Mouse (Mus musculus) A20 (cell line): Measurements from ENCODE around the gene Myo1f.

Experiments used
- DNase-seq: peaks from one replicate; pipeline ENCODE4 v3.0.0-alpha.2; 2011; ENCODE audit warnings: low read depth, low spot score

The Myo1f gene

DNA sequence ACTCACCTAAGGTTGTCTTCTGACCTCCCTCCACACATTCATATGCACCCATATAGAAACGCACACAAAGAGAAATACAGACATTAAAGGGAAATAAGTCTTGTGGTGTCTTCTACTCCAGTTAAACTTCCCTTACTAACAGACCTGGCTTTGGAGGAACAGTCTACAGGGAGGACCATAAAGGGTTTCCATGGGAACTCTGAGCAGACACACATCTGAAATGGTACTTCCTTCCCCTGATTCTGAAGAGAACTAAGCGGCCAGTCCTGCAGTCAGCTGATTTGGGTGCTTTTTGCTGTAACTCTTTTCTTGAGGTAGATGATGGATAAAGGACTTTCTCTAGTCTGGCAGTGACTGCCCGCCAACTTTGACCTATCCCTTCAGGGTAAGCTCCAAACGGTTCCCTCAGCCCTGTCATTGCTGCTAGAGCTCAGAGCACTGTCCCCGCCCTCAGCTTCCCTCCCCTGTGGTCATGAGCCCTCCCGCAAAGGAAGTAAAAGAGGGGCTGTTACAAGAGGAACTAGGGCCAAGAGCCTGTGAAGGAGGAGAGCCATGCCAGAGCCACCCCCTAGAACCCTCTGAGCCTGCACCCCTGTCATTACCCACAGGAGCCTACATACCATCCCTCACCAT, at the start of gene Myo1f:
TSS of gene Myo1f (plus strand) at position 485 of the 633 bp plus-strand sequence.
- peak; percentile 57 for DNase-seq

DNA sequence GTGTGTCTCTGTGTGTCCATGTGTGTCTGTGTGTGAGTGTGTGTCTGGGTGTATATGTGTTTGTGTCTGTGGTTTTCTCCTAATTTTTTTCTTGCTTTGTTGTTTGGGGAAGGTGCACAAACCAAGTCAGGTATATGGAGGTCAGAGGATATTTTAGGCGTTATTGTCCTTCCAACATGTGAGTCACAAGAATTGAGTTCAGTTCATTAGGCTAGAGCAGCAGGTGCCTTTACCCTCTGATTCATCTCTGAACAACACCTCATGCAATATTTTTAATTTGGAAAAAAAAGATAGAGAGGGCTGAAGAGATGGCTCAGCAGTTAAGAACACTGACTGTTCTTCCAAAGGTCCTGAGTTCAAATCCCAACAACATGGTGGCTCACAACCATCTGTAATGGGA, 47.1 kb upstream of the Myo1f start:
- no peak for DNase-seq

DNA sequence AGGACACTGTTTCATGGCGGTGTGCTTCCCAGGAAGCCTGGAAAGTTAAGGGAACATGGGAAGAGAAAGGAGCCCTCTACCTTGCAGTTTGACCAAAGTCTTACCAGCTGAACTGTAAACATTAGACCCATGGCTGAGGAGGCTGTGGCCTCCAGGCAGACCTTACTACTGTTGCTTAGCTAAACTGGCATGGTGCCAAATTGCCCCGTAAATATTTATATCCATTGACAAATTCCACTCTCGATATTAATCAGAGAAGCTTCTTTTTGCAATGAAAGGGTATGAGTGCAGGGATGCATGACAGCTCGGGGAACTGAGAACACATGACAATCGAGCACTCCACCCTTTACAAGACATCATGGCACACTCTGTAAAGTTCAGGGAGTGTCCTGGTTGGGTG, 45.3 kb upstream of the Myo1f start:
- no peak for DNase-seq

DNA sequence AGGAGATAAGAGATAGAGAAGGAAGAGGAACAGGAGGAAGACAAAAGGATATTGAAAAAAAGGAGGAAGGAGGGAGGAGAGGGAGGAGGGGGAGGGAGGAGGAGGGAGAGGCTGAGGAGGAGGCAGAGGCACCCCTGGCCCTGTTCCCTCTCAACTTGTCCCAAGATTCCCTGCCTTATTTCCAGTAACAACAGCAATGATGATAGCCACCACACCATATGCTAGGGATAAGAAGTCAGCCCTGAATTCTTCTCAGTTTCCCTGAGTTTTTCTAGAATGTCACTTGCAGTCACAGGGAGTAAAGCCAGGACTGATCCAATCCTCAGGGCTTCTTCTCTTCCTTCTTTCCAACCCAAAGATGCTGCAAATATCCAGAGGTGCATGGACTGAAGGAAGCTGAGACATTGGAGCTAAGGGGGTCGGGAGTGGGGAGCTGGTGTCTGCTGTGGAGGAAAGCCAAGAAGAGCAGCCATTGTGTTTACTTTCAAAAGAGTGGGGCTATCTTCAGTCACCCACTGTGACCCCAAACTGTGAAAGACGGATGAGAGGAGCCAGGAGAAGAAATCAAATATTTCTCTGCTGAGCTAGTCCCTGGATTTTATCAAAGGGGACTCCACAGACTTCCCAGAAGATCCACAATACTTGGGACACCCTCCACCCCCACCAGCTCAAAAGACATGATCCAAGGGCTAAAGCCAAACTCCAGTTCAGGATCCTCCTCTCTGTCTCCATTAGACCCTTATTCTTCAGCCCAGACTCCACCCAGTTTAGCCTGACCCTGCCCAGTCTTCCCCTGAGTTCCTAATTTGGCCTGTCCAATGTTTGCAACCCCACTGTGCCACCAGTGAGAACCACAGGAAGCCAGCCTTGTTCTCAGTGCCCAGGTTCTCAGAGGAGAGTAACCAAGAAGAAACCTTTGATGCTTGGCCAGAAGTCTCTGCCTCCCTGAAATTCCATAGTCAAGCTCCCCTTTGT, 42.8 kb upstream of the Myo1f start:
- DNase-seq = no peak

DNA sequence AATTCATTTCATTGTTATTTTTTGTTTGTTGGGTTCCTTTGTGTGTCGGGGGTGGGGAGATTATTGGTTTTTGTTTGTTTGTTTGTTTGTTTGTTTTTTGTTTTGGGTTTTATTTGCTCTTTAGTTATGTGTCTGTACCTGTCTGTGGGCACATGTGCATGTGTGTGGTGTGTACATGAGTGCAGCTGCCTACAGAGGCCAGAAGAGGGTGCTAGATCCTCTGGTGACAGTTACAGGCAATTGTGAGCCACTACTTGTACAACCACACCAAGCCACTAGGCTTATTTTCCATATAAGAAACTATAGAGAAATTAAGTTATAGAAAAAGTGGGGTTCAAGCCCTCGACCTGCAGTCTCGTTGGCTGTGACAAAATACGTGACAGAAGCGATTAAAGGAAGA, 41.6 kb upstream of the Myo1f start:
- peak; percentile 55 for DNase-seq

DNA sequence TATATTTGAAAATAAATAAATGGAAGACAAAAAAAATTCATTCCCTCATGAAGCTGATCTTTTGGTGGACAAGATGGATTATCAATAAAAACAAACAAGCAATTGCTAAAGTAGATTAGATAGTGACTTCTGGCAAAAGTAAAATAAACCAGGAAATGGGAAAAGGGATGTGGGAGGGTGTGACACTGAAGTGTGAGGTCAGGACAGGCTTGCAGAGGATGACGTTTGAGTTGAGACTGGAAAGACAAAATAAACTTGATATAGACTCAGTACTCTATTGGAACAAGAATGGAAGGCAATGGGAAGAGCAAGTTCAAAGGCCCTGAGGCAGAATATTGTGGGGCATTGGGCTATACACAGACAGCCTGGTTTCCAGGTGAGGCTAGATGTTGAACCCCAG, 35.1 kb upstream of the Myo1f start:
- DNase-seq = no peak

DNA sequence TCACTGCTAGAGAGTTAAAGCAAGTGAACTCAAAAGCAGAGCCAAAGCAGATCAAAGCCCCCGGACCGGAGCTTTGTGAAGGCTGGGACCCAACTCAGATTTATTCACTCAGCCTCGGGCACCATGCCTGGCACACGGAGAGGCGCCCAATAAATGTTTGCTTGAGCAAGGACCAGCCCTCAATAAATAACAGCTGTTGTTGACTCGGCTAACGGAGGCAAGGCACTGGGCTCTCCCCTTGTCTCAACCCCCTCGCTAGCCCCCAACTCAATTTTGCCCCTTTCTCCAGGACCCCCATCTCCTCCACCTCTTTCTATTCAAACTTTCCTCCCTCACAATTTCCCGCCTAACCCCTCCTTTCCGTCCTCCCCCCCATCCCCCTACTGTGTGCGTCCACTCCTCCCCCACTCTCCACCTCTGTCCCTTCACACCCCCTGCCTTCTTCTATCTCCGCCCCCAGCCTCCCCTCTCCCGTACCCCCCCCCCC, 32.0 kb upstream of the Myo1f start:
- DNase-seq = no peak

DNA sequence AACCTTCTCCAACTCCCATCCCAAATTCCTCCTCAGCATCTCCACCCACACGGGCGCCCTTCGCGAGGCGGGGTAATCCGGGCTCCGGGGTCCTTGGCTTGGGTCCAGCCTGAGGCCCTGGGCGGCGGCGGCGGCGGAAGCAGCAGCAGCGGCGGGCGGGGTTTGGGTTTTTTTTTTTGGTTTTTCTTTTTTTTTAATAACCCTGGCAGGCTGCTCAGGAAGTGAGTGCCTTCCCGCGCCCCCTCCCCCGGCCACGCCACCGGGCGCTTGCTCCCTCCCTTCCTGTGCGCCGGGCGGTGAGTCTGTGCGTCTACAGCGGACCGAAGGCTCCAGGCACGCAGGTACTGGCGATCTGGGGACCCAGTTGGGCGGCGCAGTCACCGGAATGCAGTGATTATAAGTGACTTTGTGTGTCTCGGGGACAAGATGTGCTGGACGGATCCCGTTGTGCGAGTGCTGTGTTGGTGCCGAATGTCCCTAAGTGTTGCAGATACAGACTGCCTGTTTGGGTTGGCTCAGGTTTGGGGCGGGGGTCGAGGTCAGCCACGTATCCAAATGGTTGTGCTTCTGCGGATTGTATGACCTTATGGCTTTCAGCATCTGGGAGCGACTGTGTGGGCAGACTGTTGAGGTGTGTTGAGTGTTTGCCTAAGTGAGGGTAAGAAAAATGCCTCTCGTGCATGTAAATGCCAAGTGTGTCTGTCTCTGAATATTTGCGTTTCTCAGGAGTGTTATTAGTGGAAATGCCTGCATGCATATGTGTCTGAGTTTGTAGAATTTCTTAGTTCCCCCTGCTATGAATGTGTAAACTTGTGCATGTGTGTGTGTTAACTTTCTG, 31.4 kb upstream of the Myo1f start, which contains the start of gene Adamts10:
TSS of gene Adamts10 (plus strand) at position 287 of the 838 bp plus-strand sequence.
- peak; percentile 84 for DNase-seq

DNA sequence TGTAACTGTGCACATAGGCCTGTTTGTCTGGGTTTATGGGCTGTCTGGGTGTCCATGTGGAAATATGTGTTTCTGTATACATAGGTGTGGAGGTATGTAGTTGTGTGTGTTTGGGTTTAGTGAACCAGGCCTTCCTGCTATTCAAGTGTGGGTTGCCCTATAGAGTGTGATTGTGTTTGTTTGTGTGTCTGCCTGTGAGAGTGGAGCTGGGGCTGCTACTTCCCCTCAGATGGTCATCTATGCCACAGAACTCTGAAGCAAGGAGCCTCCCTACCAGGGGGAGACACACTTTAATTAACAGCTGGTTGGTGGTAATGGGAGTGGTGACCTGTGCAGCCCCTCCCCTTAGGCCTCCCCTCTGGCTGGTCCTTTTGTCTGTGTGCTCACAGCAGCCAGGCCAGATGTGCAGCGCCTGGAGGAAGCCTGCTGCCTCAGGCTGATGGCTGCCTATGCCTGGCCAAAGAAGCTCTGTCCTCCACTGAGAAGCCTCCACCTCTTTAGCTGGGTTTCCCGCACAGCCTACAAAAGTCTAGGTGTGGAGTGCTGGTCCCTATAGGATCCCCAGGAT, 30.6 kb upstream of the Myo1f start:
- DNase-seq = peak; percentile 63

DNA sequence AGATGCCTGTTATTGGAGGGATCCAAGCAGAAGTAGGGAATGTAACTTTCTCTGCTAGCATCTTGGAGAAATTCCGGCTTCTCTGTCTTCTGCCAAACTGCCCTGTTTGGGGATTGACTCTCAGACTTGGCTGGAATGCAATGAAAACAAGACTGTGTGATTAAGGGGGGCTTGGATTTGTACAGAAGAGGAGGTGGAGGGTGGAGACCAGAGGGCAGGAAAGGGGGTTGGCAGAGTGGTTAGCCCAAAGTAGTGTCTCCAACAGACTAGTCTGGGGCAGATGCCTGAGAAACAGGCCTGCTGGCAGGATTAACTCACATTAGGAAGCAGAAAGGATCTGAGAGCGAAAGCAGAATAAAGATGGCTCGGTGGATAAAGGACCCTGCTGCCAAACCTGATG, 29.0 kb upstream of the Myo1f start:
- DNase-seq = no peak

DNA sequence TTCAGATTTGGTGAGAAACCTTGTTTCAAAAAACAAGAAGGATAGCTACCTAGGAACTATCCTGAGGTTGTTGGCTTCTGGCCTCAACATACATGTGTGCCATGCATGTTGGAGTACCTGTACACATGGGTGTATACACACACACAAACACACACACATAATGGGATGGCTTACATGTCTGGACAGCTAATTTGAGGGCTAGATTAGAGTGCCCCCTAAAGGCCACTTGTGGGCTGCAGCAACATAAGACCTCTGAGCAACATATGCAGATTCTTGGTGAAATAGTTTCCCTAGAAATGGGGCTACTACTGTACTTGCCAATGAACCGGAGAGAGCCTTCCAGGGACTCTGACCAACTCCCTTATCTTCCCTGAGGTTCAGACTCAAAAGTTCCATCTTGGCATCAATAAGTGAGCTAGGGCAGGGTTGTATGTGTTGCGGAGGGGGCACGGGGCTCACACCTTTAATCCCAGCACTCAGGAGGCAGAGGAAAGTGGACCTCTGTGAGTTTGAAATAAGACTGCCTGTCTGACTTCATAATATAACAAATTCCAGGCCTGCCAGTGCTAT, 16.3 kb upstream of the Myo1f start:
- peak; percentile 62 for DNase-seq

DNA sequence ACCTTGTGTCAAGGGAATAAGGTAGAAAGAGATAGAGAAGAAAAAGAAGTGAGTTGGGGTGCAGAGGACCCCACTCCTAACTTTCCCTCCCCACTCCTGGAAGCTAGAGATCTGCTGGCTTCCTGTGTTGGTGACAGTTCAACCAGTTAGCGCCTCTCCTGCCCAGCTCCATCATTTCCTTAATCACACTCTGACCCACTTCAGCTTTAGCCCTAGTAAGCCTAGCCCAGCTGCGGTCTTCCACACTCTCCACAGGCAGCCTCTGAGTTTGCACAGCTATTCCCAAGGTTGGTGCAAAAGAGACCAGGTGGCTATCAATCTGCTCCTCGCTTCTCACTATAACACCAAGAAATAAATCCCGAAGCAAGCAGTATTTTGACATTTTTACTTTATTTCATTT, 15.6 kb upstream of the Myo1f start:
- DNase-seq = no peak

DNA sequence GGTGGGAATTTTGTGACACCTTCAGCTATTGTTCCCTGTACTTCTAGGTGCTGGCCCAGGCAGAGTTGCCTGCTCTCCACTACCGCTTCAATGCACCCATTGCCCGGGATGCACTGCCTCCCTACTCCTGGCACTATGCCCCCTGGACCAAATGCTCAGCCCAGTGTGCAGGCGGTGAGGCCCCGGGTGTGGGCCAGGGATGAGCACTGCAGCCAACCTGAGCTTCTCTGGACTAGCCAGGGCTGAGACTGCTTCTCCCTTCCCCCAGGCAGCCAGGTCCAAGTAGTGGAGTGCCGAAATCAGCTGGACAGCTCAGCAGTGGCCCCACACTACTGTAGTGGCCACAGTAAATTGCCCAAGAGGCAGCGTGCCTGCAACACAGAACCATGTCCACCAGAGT, 6.3 kb upstream of the Myo1f start:
- no peak for DNase-seq

DNA sequence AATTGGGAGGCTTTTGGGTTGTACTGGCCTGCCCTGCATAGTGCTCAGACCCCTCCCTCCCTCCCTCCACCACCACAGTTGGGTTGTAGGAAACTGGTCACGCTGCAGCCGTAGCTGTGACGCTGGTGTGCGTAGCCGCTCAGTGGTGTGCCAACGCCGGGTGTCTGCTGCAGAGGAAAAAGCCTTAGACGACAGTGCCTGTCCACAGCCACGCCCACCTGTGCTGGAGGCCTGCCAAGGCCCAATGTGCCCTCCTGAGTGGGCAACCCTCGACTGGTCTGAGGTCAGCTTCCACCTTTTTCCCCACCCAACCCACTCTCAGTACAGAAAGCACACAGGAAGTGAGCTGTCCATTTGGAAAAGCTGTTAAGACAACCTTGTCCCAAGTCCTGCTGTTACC, 5.1 kb upstream of the Myo1f start:
- DNase-seq = no peak

DNA sequence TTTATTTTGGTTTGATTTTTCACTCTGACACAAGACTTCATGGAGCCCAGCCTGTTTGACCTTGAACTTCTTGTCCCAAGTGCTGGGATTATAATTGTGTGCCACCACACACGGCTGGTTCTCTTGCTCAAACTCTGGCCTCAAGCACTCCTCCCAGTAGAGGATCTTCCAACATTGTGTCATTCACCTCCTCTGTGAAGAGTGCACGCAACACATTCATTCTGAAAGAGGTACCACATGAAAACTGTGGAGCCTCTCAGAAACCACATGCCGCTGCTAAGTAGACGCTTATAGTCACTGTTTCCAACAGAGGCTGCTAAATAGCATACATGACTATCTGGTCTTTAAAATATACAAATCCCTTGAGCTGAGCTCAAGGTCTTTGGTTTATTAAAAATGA, 3.4 kb upstream of the Myo1f start:
- peak; percentile 56 for DNase-seq

DNA sequence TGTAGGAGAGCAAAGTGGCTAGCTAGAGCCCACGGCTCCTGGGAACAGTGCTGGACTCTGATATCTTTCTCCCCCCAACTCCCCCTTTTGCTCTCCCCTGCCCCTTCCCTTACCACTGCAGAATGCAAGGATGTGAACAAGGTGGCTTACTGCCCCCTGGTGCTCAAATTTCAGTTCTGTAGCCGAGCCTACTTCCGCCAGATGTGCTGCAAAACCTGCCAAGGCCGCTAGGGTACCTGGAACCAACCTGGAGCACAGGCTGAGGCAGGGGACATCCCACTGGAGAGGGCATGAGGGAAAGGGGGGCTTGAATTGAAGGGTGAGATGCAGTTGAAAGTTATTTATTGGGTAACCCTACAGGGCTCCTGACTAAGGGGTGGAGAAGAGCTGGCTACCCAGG, 2.5 kb upstream of the Myo1f start:
- peak; percentile 83 for DNase-seq

DNA sequence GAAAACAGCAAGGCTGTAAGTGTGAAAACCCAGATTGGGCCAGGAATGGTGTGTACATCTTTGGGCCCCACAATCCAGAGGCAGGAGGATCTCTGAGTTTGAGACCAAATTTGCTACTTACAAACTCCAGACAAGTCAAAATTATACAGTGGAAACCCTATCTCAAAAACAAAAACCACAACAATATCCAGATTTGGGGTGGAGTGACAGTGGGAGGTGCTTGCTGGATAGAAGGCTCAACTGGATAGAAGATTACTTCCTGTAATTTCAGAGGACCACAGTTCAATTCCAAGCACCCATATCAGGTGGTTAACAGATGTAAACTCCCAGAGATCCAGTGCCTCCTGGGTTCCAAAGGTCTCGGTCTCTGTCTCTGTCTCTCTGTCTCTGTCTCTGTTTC, 971 bp upstream of the Myo1f start:
- DNase-seq = no peak

DNA sequence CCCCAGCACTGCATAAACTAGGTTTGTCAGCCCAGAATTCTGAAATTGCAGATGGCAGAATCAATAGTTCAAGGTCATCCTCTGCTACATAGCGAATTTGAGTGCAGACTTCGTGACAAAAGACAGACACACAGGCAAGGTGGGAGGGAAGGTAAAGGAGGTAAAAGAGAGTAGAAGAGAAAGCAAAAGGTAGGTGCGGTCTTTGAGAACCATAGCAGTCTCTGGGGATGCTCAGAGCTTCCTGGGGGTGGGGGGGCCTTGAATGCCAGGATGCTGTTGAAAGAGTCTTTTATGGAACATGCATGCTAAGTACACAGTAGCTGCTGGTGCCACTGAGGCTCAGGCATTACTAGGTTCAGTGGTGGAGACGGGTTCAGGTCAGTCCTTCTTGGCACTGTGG, 2.4 kb downstream of the Myo1f start:
- DNase-seq = no peak

DNA sequence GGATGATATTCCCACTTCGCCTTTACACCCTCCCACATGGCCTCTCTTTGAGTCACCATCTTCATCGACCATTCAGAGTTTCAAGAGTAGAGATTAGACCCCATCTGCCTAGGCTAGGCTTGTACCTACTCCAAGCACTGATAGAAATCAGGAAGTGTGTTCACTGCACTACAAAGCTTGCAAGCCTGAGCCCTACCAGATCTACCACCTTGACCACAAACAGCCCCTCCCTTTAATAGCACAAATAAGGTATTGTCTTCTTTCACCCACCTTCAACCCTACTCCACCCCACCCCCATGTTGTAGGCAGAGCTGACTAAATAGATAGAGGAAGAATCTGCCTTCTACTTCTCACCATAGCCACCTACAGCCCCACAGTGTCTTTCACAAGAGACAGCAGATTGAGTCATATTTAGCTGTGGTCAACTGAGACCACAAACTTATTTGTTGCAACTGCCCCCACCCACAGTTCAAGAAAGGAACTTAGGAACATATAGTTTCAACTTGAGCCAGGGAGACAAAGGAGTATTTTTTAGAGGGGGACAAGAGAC, 8.1 kb downstream of the Myo1f start:
- DNase-seq = peak; percentile 63

DNA sequence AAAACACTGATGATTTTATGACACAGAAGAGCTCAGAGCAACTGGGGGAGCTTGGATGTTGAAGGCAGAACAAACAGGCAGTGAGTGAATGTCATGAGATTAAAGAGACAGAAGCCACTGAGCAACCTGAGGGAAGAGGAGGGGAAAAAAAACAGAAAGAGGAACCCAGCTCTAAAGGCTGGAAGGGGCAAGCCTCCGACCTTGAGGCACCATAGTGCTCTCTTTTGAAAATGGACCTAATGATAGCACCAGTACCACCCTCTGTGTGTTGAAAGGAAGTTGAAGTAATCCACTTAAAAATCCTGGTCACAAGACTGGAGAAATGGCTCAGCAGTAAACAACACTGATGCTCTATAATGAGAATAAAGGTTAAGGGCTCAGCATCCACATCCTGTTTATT, 9.1 kb downstream of the Myo1f start:
- DNase-seq = no peak

DNA sequence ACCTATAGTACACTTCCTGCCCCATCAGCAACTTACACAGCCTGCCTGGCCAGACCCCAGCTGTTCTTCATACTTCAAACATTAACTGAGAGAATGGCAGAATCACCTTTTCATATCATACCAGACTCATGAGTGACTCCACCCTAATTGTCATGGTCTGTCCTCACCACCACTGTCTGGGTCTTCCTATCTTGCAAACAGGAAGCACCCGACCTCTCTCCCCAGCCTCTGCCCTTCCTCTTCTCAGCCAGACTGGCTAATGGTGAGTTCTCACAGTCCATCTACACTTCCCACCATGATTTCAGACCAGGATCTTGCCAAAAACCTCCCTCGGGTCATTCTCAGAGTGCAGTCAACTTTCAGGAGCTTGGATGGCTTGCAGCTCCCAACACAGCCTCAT, 10.7 kb downstream of the Myo1f start:
- no peak for DNase-seq
